Mouse (Mus musculus) E14TG2a.4 (cell line): Measurements from ENCODE around the gene Psme4.

Experiments
- H3K27me3 ChIP-seq: 2 replicates; pipeline ENCODE4 v1.6.1; 2014; ENCODE audit warnings: low read length, control low read depth; ENCODE audit not compliant: insufficient read depth
- H3K36me3 ChIP-seq: 2 replicates; pipeline ENCODE4 v1.6.1; 2014; ENCODE audit warnings: low read length, control low read depth; ENCODE audit not compliant: insufficient read depth
- H3K4me1 ChIP-seq: replicated peaks from 2 replicates; pipeline ENCODE4 v1.6.1; 2014; ENCODE audit warnings: low read depth, low read length, control low read depth
- H3K4me3 ChIP-seq: replicated peaks from 2 replicates; pipeline ENCODE4 v1.5.1; 2014; ENCODE audit warnings: mild to moderate bottlenecking, low read length
- H3K9me3 ChIP-seq: 2 replicates; pipeline ENCODE4 v1.6.1; 2014; ENCODE audit warnings: low read length, control low read depth
- CTCF ChIP-seq: conservative IDR thresholded peaks from 2 replicates; pipeline ENCODE4 v1.5.1; 2014; ENCODE audit warnings: low read length
- NANOG ChIP-seq: IDR thresholded peaks from 2 replicates; pipeline ENCODE4 v1.6.1; 2014; ENCODE audit warnings: borderline replicate concordance, low read length, mixed read lengths
- POU5F1 ChIP-seq: IDR thresholded peaks from 2 replicates; pipeline ENCODE4 v1.6.1; 2014; ENCODE audit warnings: low read length, borderline replicate concordance

The Psme4 gene

GRCm38 (mm10) chr11:30754855-30755530 lies 16.5 kb upstream of the Psme4 start:
- H3K36me3 ChIP-seq, result no peaks in the 10 kb centered on the region; the same call in 1 of the 2 replicates
- TF ChIP-seq POU5F1, result no peak
- H3K4me3 ChIP-seq, result peak overlapping the region; percentile 79
- peaks cover 17% of the 10 kb centered on the region for H3K9me3 ChIP-seq
- no peaks in the 10 kb centered on the region for H3K27me3 ChIP-seq
- H3K4me1 ChIP-seq, result peaks cover 45% of the 10 kb centered on the region

DNA sequence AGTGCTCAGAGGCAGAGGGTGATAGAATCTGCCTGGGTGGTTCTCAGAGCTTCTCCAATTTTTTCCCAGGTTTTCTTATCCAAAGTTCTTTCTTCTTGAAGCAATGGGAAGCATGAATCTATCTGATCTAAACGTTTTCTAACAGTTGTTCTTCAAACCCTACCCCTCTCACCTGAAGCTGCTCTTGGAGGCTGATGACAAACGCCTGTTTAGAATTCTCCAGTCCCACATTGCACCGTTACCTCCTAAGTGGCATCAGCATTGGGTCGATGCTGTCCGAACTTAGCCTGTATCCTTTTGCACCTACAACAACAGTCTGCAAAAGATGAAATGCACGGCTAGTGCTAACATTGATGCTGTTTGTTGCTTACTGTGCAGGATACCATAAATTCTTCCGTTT lies 10.1 kb upstream of the Psme4 start:
- Histone ChIP-seq H3K9me3 (peaks cover 42% of the 10 kb centered on the region), H3K4me1 (peaks cover 5% of the 10 kb centered on the region; the same call in 1 of the 2 replicates), H3K27me3 (no peaks in the 10 kb centered on the region), H3K4me3 (no peak overlapping the region), H3K36me3 (peaks cover 9% of the 10 kb centered on the region)
- TF ChIP-seq POU5F1, result no peak
- no peak for TF ChIP-seq NANOG
- no peak for TF ChIP-seq CTCF

DNA sequence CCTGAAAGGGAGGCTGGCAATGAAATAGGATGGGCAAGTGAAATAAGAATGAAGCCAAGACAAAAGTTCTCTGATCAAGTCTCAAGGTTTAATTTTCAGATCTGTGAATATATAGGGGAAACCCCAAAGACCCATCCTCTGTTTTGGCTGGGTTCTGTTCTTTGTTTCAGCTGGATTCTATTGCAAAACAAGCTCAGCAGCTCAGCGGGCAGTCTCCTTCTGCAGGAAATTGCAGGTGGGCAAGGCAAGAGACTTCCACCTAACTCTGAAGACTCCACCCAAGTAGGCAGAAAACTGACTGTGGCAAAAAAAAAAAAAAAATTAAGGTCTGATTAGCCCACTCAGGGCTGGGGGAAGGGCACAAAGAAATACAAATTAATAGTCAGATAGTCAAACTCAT lies 9.6 kb upstream of the Psme4 start:
- TF ChIP-seq POU5F1 (no peak), CTCF (no peak), NANOG (no peak)
- Histone ChIP-seq H3K27me3 (no peaks in the 10 kb centered on the region), H3K9me3 (peaks cover 42% of the 10 kb centered on the region), H3K4me1 (peaks cover 5% of the 10 kb centered on the region; the same call in 1 of the 2 replicates), H3K36me3 (peaks cover 9% of the 10 kb centered on the region), H3K4me3 (no peak overlapping the region)

DNA sequence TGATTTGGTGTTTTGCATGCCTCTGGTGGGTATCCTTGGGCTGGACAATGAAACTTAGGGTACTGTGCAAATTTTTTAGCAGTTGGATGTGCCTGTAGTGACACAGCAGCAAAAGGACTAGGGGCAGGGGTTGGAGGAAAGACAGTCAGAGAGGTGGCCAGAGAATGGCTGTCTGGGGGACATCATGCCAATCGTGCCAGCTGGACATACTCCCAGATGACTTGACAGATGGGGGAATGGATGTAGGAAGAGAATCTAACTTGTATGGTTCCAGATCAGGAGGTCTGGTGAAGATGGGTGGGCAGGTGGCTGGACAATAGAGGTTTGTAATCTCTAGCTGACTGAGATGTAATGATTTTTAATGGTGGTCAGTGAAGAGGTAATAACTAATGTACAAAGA lies 6.5 kb upstream of the Psme4 start:
- Histone ChIP-seq H3K4me1 (peaks cover 10% of the 10 kb centered on the region; the same call in 1 of the 2 replicates), H3K4me3 (no peak overlapping the region), H3K27me3 (no peaks in the 10 kb centered on the region), H3K9me3 (peaks cover 24% of the 10 kb centered on the region), H3K36me3 (peaks cover 9% of the 10 kb centered on the region)
- TF ChIP-seq NANOG, result no peak

DNA sequence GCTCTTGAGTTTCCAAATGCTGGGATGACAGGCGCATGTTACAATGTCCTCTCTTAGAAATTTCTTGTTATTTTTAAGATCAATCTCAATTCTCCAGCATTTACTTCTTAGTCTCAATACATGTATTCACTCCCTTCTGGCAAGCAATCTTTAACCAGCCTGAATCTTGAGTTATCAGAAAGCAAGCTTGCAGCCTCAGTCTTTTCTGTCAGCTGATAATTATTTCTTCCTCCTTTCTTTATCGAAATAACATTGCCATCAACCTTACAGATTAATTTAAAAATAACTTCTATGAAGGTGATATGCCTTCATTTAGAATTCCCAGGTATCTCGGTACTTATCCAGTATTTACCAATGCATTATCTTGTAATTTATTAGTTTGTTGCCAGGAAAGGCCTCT lies 709 bp upstream of the Psme4 start:
- H3K9me3 ChIP-seq, result no peaks in the 10 kb centered on the region
- TF ChIP-seq POU5F1, result no peak
- no peak for TF ChIP-seq NANOG
- TF ChIP-seq CTCF, result no peak
- peaks cover 31% of the 10 kb centered on the region for H3K4me1 ChIP-seq
- no peaks in the 10 kb centered on the region for H3K36me3 ChIP-seq
- H3K27me3 ChIP-seq, result no peaks in the 10 kb centered on the region
- peak overlapping the region; percentile 94 for H3K4me3 ChIP-seq

GRCm38 (mm10) chr11:30771904-30772581 lies 517 bp downstream of the Psme4 start:
- TF ChIP-seq CTCF (no peak), NANOG (no peak), POU5F1 (no peak)
- Histone ChIP-seq H3K9me3 (no peaks in the 10 kb centered on the region), H3K4me3 (peak overlapping the region; percentile 94), H3K36me3 (no peaks in the 10 kb centered on the region), H3K4me1 (peaks cover 35% of the 10 kb centered on the region), H3K27me3 (no peaks in the 10 kb centered on the region)

GRCm38 (mm10) chr11:30772777-30773417 lies 1.4 kb downstream of the Psme4 start:
- Histone ChIP-seq H3K27me3 (no peaks in the 10 kb centered on the region), H3K36me3 (no peaks in the 10 kb centered on the region), H3K9me3 (no peaks in the 10 kb centered on the region), H3K4me1 (peaks cover 42% of the 10 kb centered on the region), H3K4me3 (peak overlapping the region; percentile 94)
- TF ChIP-seq CTCF (no peak), NANOG (no peak), POU5F1 (no peak)

GRCm38 (mm10) chr11:30774638-30775037 lies 3.1 kb downstream of the Psme4 start:
- Histone ChIP-seq H3K9me3 (no peaks in the 10 kb centered on the region), H3K27me3 (no peaks in the 10 kb centered on the region), H3K36me3 (no peaks in the 10 kb centered on the region), H3K4me1 (peaks cover 49% of the 10 kb centered on the region), H3K4me3 (no peak overlapping the region)
- TF ChIP-seq NANOG (no peak), CTCF (no peak), POU5F1 (no peak)
